Mouse (Mus musculus) embryo, embryonic 11 days (tissue): ENCODE measurements at regions not wholly inside any gene's neighbourhood (a gene's known extent, or its start where the extent isn't known, plus 50 kb on each side); places are given as distances from the start of the nearest gene placed in this dataset.
A peak's percentile ranks its signal among the peaks of the same experiment; 100 is the strongest.

Source experiments
- DNase-seq: peaks from one replicate; pipeline ENCODE4 v3.0.0-alpha.2; 2015

- peak; percentile 0 for DNase-seq
Measured at GRCm38 (mm10) chrX:126465838-126466237, 349.8 kb downstream of the 4932411N23Rik start.
